Mouse (Mus musculus): ENCODE data around the gene Nxn.

Nxn gene

DNA sequence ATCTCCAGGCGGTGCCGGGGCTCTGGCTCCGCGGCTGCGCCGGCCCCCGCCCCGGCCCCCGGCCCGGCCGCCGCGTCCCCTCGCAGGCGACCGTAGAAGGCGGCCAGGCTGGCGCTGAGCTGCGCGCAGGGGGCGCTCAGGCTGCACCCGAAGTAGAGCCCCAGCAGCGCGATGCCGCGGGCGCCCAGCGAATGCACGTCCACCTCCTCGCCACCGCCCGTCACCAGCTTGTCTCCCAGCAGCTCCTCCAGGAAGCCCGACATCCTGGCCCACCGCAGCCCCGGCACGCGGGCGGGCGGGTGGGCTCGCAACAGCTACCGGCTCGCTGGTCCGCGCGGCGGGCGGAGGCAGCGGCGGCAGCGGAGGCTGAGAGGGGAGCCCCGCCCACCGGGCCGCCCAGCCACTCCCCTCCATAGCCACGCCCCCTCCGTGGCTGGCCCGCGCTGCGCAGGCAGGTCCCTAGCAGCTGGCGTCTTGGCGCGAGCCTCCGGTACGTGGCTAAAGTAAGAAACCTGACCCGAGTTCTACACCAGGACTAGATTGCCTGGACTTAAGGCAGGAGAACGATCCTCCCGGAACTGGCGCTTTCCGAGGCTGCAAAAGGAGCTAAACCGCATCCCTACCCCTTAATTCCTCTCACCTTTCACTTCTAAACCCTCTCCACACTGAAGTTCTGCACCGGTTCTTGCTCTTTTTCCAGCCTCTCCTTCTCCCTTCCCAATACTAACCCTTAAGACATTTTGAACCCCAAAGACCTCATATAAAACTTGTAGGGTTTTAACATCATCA lies at the start of gene Nxn:
TSS of gene Nxn (minus strand) at position 343 of the 789 bp plus-strand sequence.
- DNase-seq = peak; percentile 92

- DNase-seq = no peak
Measured at GRCm38 (mm10) chr11:76446251-76446650, 47.3 kb upstream of the Nxn start.

- no peak for DNase-seq
Measured at GRCm38 (mm10) chr11:76445459-76445858, 46.5 kb upstream of the Nxn start.

GRCm38 (mm10) chr11:76439666-76440065 lies 40.7 kb upstream of the Nxn start:
- DNase-seq = no peak

- DNase-seq = peak; percentile 40
Measured at GRCm38 (mm10) chr11:76436864-76437437, 38.0 kb upstream of the Nxn start.

GRCm38 (mm10) chr11:76436009-76436408 lies 37.1 kb upstream of the Nxn start:
- no peak for DNase-seq

DNA sequence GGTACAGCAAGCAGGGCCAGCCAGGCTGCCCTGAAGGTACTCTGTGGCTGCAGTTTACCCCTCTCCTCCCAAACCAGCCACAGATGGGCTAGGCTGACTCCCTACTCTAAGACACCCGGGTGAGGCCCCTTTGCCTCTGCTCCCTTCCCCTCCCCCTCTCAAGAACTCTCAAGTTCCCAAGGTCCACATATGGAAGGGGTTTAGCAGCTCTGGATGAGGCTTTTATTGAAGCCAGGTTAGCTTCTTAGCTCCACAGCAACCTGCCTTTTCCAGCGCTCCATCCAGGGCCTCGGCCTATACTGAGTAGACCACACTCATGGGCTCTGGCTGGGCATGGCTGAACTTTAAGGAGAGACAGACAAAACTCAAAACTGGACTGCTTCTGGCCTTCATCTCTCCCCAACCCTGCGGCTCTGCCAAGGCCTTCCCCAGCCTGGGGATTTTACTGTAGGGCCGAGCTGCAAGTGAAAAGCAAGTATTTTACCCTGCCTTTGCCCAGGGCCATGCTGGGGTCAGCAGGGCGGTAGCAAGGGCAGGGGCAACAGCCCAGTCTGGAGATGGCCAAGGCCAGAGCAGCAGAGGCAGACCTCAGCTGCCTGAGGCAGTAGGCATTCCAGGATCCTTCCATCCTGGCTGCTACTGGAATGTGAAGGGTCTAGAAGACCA lies 31.2 kb upstream of the Nxn start:
- no peak for DNase-seq

DNA sequence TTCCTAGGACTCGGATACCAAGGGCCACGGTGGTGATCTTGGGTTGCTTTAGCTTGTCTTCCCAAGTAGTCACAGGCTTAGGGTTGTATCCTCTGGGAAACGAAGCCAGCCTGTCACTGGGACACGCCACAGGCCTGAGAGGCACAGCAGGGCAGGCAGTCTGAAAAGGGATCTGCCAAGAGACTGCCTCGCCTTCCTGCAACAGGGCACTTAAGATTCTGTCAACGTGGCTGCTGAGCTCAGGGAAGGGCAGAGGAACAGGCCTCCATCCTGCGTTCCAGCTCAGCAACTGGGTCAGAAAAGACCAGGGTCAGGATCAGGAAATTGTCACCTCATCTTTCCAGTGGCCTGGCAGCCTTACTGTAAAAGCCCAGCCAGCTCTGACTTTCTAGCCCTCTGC lies 30.6 kb upstream of the Nxn start:
- no peak for DNase-seq

- no peak for DNase-seq
Measured at GRCm38 (mm10) chr11:76429046-76429445, 30.1 kb upstream of the Nxn start.

- no peak for DNase-seq
Measured at GRCm38 (mm10) chr11:76427781-76428180, 28.8 kb upstream of the Nxn start.

DNA sequence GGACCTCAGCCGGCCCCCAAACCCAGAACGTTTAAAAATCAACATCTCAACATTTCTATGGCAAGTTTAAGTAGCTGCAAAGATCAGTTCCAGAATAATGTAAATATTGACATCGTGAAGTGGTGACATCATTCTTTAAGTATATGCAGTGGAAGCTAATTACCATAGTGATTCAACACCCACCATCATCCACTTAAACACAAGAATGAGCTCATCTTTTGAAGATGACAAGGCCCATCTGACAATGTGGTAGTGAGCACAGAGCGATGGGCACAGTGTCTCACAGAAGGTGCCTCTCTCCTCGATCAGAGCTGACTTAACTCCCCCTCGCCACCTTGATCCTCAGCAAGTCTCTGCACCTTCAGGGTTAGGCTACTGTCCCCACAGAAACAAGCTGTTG lies 26.8 kb upstream of the Nxn start:
- DNase-seq = no peak

DNA sequence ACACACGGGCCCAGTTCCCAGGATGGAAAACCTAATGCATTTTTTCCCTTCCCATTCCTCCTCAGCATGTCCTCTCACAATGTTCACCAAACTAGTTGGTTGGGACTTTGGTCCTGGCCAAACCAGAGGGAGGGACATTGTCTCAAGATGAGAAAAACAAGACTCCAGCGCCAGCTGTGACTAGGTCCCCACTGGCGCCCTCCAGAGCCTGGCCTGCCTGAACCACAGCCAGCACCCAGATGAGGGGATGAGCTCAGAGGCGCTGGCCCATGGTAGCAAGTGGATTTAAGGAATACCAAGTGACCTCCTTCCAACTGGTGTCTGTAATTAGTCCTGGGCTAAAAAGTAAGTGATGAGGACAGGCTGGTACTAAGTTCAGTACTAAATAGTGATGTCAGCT lies 22.0 kb upstream of the Nxn start:
- DNase-seq = no peak

GRCm38 (mm10) chr11:76419179-76419578 lies 20.2 kb upstream of the Nxn start:
- DNase-seq = no peak

- DNase-seq = peak; percentile 67
Measured at GRCm38 (mm10) chr11:76418423-76418822, 19.5 kb upstream of the Nxn start.

DNA sequence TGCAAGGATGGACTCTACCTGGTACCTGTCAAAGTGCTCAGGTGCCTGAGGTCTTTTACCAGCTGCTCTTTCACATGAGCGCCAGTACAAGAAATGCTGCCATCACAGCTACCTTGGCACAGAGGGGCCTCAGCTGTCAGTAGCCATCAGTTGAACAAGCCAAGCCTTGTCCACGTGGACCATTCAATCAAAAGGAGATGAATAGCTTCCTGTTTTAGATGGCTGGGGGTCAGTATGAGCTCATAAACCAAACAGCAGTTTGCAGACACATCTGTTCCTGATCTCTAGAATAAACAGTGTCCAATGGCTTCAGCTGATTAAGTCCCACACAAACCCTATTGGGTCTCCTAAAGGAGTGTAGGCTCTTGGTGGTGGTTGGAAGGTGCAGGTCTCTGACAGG lies 17.0 kb upstream of the Nxn start:
- DNase-seq = no peak

DNA sequence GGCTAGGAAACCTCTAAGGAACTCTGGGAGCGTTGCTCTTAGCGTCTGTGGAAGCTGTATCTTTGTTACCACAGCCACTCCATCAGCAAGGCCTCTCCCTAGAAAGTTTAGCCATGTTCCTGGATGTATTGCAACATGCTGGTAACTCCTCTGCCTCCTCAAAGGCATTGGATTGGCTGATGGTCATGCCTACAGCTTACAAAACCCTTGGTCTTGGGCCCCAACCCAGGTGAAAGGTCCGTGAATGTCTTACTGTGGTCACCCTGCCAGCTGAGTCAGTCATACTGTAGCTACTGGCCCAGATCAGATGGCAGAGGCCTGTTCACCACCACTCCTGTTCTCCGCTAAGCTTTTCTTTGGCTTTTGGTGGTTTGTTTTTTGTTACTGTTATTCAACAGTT lies 16.1 kb upstream of the Nxn start:
- no peak for DNase-seq

GRCm38 (mm10) chr11:76413202-76413601 lies 14.3 kb upstream of the Nxn start:
- DNase-seq = no peak

GRCm38 (mm10) chr11:76410826-76411225 lies 11.9 kb upstream of the Nxn start:
- peak; percentile 68 for DNase-seq

DNA sequence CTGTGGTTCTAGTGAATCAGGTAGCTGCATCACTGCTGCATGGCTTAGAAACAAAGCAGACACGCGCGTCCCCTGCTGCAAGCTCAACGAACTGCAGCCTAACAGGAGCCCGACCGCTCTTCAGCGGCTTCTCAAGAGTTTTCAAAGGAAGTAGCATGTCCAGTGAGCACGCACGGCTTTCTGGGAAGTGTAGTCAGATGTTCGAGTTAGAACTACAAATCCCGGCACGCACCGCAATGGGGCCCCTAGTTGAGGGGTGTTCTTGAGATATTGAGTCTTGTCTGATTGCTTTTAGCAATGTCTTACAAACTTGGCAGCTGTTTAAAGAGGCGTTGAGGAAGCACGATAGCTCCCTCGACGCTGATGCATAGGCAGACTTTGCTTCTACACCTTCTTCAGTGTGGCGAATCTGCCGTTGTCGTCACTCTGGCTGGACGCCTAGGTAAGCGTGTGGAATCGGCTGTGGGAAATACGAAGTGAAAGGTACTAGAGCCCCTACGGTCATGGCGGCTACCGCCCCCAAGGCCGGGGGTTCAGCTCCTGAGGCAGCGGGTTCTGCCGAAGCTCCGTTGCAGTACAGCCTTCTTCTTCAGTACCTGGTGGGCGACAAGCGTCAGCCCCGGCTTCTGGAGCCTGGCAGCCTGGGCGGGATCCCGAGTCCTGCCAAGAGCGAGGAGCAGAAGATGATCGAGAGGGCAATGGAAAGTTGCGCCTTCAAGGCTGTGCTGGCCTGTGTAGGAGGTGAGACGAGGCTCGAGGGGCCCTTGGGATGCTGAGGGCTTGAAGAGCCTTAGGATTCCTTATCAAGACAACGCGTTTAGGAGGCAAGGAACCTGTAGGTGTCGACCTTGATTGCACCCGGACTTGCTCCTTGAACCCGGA lies 8.0 kb upstream of the Nxn start, which contains the start of gene Timm22:
TSS of gene Timm22 (plus strand) at position 251 of the 882 bp plus-strand sequence.
- peak; percentile 99 for DNase-seq

GRCm38 (mm10) chr11:76405626-76406264 lies 6.8 kb upstream of the Nxn start:
- peak; percentile 62 for DNase-seq

DNA sequence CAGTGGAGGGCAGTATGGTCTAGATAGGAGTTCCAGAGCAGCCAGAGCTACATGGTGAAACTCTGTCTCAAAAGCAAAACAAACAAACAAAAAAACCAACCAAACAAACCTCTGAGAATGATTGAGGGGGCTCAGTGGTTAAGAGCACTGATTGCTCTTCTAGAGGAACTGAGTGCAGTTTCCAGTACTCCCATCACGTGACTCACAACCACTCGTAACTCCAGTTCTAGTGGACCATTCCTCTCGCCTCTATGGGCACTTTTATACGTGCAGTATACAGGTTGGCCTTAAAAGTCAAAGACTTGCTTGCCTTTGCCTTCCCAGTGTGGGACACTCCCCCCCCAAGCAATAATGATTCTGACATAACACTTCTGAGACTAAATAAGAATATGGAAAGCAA lies 6.2 kb upstream of the Nxn start:
- no peak for DNase-seq

GRCm38 (mm10) chr11:76401398-76401797 lies 2.5 kb upstream of the Nxn start:
- DNase-seq = no peak
